Mouse (Mus musculus): ENCODE measurements around the gene Tvp23a. TPM values are rescaled to one million over a fixed set of nuclear protein-coding genes. Genes with fewer than 3 reads are reported as not detected.
A peak's percentile ranks its signal among the peaks of the same experiment; 100 is the strongest.

Gene Tvp23a
- total RNA-seq, 1 experiment from 2014 or later = 0.29 TPM

DNA sequence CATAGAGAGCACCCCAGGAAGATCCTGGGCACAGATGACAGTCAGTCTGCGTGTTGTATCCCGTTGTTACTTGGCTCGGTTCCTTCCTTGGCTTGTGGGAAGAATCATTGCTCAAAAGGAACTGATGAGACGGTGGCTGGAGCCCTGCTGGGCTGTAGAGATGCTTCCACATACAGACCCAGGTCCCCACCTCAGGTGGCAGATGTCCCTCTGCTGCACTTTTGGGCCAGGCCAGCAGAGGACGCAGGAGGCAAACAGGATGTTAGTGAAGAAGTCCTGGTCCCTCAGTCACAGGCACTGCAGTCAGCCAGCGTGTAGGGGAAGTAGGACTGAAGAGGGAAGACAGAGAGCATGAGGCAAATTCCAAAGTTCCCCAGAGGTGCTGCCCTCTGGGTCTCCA, 31.2 kb downstream of the Tvp23a start:
- ATAC-seq (replicated peaks; ENCODE audit: insufficient number of reproducible peaks, low FRiP score, low TSS enrichment, poor library complexity, severe bottlenecking) = peak; percentile 51; the same call in 1 of the 2 replicates

DNA sequence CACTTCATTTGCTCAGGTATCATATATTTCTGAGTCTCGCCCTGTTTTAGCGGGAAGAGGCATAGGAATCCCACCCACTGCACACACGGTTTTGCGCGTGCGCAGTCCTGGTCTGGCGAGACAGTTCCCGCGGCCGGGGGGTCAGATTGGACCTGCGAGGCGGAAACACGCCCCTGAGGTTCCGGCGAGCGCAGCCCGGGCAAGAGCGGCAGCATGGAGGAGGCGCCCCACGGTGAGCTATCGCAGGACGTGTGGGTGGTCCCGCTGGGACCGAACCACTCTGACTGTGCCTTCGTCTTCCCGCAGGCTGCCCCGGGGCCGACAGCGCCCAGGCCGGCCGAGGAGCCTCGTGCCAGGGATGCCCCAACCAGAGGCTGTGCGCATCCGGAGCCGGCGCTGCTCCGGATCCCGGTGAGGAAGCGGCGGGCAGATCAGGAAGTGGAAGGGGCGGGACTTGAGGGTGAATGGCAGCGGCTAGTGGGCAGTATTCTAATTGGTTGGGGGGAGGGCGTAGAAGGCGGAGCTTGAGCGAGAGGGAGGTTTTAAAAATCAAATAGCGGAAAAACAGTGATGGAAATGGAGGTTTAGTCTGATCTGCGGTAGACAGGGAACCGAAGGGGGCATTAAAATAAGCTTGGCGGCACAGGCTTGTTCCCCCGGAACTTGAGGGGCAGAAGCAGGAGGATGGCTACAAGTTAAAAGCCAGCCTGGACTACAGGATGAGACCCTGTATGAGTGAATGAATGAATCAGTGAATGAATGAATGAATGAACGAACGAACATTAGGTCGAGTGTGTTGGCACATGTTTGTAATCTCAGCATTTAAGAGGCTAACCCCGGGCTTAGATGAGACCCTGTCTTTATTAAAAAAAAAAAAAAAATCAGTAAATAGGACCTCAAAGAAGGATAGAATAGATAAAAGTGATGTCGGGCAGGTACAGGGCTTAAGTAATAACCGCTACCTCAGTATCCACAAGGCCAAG, 35.1 kb downstream of the Tvp23a start, which contains the start of gene Nubp1:
Gene Nubp1, plus strand, starts transcription at position 185 of the 983 bp plus-strand sequence.
- ATAC-seq (replicated peaks; ENCODE audit: insufficient number of reproducible peaks, low FRiP score, low TSS enrichment, poor library complexity, severe bottlenecking) = peak; percentile 87

GRCm38 (mm10) chr16:10399160-10399559, 48.0 kb downstream of the Tvp23a start:
- peak; percentile 85 for ATAC-seq (replicated peaks; ENCODE audit: insufficient number of reproducible peaks, low FRiP score, low TSS enrichment, poor library complexity, severe bottlenecking)

DNA sequence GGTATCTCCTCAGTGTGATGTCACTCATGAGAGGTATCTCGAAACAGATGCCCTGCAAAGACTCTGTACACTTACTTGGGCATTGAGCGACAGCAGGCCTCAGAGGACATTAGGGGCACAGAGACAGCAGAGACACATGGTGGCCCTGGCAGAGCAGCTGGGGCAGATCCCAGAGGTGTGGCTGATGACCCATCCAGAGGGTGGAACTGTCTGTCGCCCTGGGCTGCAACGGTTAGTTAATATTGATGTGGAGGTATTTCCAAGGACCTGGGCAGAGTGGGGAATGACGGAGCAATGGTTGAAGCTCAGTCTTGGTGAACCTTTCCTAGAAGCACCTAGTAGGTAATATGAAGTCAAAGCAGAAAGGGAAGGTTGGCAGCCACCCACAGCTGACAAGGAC, 48.4 kb downstream of the Tvp23a start:
- ATAC-seq (replicated peaks; ENCODE audit: insufficient number of reproducible peaks, low FRiP score, low TSS enrichment, poor library complexity, severe bottlenecking) = no peak

GRCm38 (mm10) chr16:10394699-10395540, 52.2 kb downstream of the Tvp23a start, which contains the start of gene Tekt5:
TSS of gene Tekt5 (minus strand) at chr16:10395490.
- ATAC-seq (replicated peaks; ENCODE audit: insufficient number of reproducible peaks, low FRiP score, low TSS enrichment, poor library complexity, severe bottlenecking) = no peak

GRCm38 (mm10) chr16:10392587-10392986, 54.6 kb downstream of the Tvp23a start:
- no peak for ATAC-seq (replicated peaks; ENCODE audit: insufficient number of reproducible peaks, low FRiP score, low TSS enrichment, poor library complexity, severe bottlenecking)

GRCm38 (mm10) chr16:10388634-10389365, 58.4 kb downstream of the Tvp23a start:
- no peak for ATAC-seq (replicated peaks; ENCODE audit: insufficient number of reproducible peaks, low FRiP score, low TSS enrichment, poor library complexity, severe bottlenecking)

DNA sequence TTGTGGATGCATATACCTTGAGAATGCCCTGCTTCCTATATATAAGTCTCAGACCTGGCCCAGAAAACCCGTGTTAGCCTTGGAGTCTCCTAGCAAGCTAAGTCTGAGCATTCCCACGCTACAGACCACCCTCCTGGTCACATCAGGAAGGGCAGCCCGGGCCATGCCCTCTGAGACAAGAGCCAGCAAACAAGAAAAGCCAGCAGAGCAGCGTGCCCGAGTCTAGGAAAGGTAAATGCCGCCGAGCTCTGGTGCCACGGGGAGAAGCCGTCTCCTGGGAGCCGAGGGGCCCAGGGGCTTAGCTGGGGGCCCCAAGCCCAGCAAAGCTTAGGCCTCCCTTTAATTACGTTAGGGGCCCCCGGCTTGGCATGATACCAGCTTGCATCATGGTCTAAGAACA, 61.9 kb downstream of the Tvp23a start:
- ATAC-seq (replicated peaks; ENCODE audit: insufficient number of reproducible peaks, low FRiP score, low TSS enrichment, poor library complexity, severe bottlenecking) = no peak

GRCm38 (mm10) chr16:10384544-10384943, 62.6 kb downstream of the Tvp23a start:
- no peak for ATAC-seq (replicated peaks; ENCODE audit: insufficient number of reproducible peaks, low FRiP score, low TSS enrichment, poor library complexity, severe bottlenecking)

GRCm38 (mm10) chr16:10384060-10384497, 63.1 kb downstream of the Tvp23a start:
- peak; percentile 53 for ATAC-seq (replicated peaks; ENCODE audit: insufficient number of reproducible peaks, low FRiP score, low TSS enrichment, poor library complexity, severe bottlenecking)

DNA sequence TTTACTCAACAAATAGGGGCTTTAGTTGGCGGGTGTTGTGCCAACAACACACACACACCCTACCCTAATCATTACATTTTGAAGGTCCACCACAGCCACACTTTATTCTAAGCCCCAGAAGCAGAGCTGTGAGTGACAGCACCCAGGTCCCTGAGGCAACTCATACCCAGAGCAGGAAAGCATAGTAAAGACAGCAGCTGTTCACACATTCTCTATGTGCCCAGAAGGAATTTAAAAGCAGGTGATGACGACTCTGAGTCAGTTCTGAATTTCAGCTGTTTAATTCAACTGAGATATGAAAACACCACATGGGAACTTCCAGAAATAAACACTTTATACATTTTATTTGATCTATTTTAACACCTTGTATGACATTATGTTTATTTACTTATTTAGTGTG, 67.6 kb downstream of the Tvp23a start:
- ATAC-seq (replicated peaks; ENCODE audit: insufficient number of reproducible peaks, low FRiP score, low TSS enrichment, poor library complexity, severe bottlenecking) = no peak

DNA sequence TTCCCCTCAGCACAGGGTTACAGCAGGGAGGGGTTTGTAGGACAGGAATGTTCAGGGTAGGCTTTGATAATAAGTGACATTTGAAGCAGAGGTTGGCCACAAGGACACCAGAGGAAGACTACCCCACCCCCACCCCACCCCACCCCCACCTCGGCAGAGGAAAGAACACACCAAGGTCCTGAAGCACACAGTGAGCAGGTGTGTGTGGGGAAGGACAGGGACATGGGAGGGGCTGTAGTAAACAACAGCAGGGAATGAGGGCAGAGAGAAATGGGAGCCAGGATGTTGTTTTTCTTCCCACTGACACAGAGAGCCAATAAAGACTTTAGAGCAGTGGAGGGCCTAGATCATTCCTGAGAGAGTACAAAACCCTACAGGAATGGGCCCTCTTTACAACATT, 69.9 kb downstream of the Tvp23a start:
- no peak for ATAC-seq (replicated peaks; ENCODE audit: insufficient number of reproducible peaks, low FRiP score, low TSS enrichment, poor library complexity, severe bottlenecking)

DNA sequence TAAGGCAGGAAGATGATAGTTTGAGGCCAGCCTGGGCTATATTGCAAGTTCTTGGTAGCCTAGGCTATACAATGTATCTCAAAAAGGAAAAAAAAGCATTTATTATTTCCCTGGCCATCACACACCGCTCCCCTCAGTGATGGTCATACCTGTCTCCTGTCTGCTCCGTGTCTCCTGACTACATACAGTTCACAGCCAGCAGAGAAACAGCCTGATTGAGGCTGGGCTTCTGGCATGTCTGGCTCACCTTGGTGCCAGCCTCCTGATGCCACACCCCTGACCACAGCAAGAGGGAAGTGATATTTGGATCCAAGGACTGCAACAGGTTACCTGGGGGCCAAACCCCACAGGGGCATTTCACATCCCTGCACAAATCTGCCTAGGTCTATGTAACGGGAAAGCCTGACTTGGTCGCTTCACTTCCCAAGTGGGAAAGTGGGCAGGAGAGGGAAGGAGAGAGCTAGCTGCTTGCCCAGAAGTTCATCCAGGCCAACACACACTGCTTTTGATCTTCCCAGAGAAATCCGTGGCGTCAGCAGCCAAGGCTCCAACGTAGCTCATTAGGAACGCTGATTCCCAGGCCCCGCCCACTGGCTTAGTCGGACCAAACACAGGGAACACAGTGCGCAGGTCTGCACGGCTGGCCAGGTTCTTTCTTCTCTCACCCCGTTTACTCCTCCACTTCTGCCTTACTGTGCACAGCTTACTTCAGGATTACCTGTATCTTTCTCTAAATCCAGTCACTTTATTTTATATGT, 72.7 kb downstream of the Tvp23a start:
- ATAC-seq (replicated peaks; ENCODE audit: insufficient number of reproducible peaks, low FRiP score, low TSS enrichment, poor library complexity, severe bottlenecking) = no peak

DNA sequence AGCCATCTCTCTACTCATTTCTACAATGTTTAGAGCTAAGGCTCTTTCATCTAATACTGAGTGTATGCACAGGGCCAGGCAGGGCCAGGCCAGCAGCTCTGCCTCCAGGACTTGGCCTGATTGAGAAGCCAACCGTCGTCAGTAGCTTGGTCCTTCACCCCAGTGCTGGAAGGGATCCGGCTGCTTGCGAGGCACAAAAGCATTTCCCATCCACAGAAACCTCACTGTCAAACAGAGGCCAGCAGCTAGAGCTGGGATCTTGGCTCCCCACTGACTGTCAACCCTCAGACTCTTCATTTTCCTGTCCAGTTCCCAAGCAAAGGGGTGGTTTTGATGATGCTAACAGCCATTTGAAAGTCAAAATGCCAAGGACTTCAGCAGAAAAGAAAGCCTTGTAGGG, 74.8 kb downstream of the Tvp23a start:
- no peak for ATAC-seq (replicated peaks; ENCODE audit: insufficient number of reproducible peaks, low FRiP score, low TSS enrichment, poor library complexity, severe bottlenecking)

All from monocyte, adult 5-6 weeks (primary cell).